Mouse (Mus musculus) myocyte (in vitro differentiated cells): ENCODE measurements at regions not wholly inside any gene's neighbourhood (a gene's known extent, or its start where the extent isn't known, plus 50 kb on each side); places are given as distances from the start of the nearest gene placed in this dataset.

Source experiments
- POLR2A ChIP-seq: IDR thresholded peaks from one replicate; pipeline ENCODE4 v1.6.1; 2011; ENCODE audit warnings: low read depth, mild to moderate bottlenecking, control low read depth, moderate library complexity; ENCODE audit not compliant: insufficient read length
- POLR2AphosphoS2 ChIP-seq: IDR thresholded peaks from one replicate; pipeline ENCODE4 v1.6.1; 2011; ENCODE audit warnings: low read depth, control low read depth; ENCODE audit not compliant: insufficient read length
- USF1 ChIP-seq: IDR thresholded peaks from one replicate; pipeline ENCODE4 v1.6.1; 2011; ENCODE audit warnings: low read depth, mild to moderate bottlenecking, control low read depth, moderate library complexity

DNA sequence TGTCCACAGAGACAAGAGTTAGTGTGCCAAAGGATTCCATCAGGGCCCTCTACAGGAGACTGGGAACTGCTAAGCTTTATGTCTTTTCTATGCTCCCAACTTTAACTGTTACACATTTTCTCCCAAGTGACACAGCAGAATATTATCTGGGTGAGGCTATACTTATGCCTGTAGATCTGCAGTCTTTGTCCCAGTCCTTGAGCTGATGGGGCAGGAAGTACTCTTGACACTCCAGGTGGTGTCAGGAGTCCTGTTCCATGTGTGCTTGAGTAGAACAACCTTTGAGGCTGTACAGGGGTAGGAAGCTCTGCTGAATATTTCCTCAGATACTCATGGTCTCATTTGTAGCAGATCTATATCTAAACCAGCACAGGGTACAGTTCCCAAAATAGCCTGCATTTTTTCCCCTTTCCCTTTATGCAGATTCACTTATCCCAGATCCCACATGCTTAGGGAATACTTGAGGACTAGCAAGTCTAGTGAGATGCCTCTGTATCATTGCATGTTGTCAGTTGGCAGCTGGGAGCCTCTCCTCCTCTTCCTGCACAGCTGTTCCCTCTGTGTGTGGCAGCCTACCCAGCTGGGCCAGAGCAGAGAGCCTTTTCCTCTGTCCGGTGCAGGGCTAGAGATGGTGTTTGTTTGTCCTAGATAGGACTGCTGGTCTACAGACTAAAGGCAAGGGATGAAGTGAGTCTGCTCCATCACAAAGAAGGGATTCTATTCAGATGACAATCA, 85.2 kb upstream of the Rgs17 start:
- TF ChIP-seq POLR2A (no peak), USF1 (no peak), POLR2AphosphoS2 (no peak)
